Mouse (Mus musculus) T-helper 17 cell (primary cell): ENCODE measurements around the gene Wipf1.

Experiments
- in situ Hi-C, 2 experiments: fragments of 300-600 bp; cut with MboI, MseI; formaldehyde crosslinking; loops; 1 replicate in 1 of 2; 2 replicates in 1 of 2; pipeline ENCODE4 v1.15.1; 2025; ENCODE audit warnings: high pct_unique_total_duplicates in 2 of 2

The Wipf1 gene

GRCm38 (mm10) chr2:73548542-73548941 is 19.0 kb upstream of the Wipf1 start:
- in situ Hi-C loops, result no loop called here

GRCm38 (mm10) chr2:73547256-73547655 is 17.7 kb upstream of the Wipf1 start:
- in situ Hi-C loops, result no loop called here

GRCm38 (mm10) chr2:73545556-73545955 is 16.0 kb upstream of the Wipf1 start:
- in situ Hi-C loops, result no loop called here

DNA sequence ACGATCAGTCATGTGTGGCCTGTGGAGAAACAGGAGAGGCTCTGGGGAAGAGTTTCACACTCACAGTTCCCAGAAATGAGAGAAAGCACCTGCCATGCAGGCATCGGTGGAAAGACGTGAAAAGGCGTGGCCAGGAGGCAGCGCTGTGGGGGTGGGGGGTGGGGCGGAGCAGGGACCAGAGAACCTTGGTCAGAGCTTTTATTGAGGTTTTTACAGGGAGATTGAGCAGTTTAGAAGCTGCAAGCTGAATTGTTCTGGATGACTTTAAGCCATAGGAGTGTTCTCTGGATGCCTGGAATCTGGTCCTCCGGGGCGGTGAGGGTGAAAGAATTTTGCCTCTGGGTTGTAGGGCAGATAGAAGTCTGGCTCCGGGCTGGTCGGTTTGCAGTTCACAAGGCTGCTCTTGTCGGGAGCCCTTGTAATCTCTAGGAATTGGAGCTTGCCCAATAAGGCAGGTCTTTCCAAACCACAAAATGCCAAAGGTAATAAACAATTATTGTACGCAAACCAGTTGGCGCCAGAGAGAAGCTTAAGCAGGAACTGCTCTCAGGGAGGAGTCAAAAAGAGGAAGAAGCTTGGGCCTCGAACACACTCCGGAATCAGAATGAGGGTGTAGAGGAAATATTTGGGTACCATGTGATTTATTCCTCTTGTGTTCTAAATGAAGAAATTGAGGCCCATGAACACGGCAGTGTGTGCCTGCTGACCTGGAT is 11.1 kb upstream of the Wipf1 start:
- in situ Hi-C loops, result no loop called here

DNA sequence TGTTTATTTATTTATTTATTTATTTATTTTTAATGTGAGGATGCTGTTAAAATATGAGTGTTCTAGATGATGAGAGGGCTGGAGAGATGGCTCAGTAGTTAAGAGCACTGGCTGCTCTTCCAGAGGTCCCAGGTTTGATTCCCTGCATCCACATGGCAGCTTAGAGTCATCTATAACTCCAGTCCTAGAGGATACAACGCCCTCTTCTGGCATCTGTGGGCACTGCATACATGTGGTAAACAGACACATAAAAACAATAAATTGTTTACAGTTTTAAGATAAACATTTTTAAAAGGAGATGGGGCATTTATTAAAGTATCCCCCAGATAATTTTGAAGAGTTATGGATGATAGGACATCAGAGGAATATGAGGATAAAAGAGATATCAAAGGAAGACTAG is 10.2 kb upstream of the Wipf1 start:
- in situ Hi-C loops, result no loop called here

DNA sequence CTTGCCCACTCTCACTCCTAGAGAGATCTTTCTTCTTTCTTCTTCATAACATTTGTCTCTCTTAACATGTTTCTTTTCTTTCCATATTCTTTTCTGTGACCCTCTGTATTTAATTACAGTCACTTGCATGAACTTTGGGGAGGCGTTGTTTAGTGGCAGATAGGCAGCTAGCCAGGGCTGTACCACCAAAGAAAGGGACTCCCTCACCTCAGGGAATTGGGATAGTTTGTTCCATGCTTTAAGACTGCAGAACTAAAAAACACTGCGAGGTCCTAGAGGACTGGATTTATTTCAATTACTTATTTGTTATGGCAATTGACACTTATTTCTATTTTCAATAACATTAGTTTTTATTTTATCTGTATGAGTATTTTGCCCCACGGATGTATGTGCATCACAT is 9.6 kb upstream of the Wipf1 start:
- in situ Hi-C loops, result no loop called here

DNA sequence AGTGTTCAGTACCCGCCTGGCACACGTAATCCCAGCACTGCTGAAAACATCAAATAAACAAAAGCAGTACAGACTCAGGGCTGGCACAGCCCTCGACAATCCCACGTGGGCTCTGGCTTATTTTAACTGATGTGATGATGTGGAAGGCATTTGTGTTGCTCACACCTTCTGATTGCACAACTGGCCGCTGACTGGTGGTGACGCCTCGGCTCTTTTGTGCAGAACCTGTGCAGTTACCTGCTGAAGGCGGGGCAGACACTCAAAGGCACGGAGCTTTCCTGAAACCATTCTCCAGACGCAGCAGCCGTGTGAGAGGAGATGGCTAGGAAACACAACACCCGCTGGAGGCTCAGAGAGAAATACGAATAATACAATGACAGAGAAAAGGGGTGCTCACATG is 9.1 kb upstream of the Wipf1 start:
- in situ Hi-C loops, result no loop called here

DNA sequence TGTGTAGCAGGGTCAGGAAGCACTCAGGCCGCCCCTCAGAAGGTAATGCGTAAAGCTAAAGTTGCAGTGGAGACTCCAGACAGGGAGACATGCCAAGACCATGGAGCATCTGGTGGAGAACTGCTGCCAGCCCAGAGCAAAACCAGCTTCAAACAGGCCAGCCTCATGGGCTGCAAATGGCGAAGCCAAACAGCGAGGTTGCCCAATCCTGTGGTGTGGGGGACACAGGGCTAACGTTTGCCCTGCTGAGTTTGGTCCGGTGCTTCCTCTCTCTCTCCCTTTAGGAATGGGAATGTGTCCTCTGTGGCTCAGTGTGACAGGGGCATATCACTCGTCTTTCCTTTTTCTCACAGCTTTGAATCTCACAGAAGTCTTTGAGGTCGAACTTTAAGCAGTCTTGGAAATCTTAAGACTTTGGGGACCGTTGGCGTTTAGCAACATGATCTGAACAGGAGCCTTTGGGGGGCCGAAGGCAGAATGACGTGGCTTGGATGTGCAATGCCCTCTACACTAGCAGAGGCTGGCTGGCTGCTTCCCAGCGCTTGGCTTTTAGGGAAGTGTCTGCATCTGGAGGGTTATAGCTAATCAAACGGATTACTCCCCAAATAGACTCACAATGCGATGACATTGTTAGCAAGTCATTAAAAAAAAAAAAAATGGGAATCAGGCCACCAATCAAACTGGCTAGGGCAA is 6.7 kb upstream of the Wipf1 start:
- in situ Hi-C loops, result no loop called here

DNA sequence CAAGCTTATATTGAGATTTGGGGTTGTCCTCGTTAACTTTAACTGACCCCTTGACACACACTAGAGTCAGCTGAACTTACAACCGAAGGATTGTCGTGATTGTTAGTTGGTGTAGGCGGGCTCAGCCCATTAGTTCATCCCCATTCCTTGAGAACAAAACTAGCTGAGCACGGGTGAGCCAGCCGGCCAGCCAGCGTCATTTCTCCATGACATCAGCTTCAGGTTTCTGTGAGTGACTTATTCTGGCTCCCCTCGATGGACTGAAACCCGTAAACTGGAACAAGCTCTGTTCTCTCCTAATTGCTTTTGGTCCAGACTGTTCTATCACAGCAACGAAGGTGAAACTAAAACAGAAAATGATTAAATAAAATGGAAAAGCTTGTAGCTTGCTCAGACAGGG is 5.2 kb upstream of the Wipf1 start:
- in situ Hi-C loops, result no loop called here

DNA sequence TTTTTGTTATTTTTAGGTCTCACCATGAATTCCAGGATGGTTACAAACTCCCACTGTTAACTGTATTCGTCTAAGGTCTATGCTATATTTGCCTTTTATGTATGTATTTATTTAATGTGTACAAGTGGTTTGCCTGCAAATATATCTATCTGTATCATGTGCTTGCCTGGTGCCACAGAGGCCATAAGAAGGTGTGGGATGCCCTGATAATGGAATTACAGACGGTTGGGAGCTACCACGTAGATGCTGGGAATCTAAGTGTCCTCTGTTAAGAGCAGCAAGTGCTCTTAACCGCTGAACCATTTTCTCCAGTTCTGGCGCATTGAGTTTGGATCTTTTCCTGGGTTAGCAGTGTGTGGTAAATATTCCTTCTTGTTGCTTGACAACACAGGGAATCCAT is 953 bp upstream of the Wipf1 start:
- in situ Hi-C loops, result no loop called here

GRCm38 (mm10) chr2:73528516-73529355 is 798 bp downstream of the Wipf1 start:
- in situ Hi-C loops, result no loop called here

- in situ Hi-C loops, result no loop called here
Observed at GRCm38 (mm10) chr2:73527956-73528355, 1.6 kb downstream of the Wipf1 start.

GRCm38 (mm10) chr2:73526691-73527090 is 2.8 kb downstream of the Wipf1 start:
- in situ Hi-C loops, result no loop called here

GRCm38 (mm10) chr2:73522891-73523290 is 6.6 kb downstream of the Wipf1 start:
- in situ Hi-C loops, result no loop called here

DNA sequence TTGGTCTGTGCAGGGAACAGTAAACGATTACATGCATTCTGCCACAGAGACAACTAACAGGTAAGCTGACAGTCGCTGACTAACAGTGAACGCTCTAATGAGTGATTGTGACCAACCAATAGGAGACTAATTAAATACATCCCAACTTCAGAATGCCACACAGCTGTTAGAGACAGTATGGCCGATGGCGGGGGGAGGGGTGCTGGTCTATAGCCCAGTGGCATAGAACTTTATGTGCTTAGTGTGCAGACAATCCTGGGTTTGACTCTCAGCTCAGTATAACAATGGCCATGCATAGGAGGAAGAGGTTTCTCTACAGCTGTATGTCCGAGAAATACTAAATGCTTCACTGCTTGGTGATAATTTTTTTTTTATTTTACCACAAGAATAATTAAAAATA is 7.2 kb downstream of the Wipf1 start:
- in situ Hi-C loops, result no loop called here

DNA sequence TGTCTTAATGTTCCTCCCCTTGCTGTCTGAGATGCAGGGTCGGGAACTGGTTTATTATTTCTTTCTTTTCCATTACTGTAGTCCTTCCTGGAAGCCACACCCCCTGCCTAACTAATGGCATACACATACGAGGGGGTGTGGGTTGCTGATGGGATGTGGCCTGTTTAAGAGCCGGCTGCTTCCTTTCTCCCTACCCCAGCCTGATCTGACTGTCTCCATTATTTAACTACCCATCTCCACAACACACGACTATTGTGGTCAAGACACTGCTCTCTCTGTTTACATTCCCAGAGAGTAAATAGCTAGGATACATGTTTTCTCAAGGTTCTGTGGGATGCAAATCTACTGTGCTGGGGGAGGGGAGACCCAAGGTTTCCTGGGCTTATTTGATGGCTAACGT is 7.8 kb downstream of the Wipf1 start:
- in situ Hi-C loops, result no loop called here

- in situ Hi-C loops, result no loop called here
Observed at GRCm38 (mm10) chr2:73518966-73519365, 10.6 kb downstream of the Wipf1 start.

GRCm38 (mm10) chr2:73518311-73518710 is 11.2 kb downstream of the Wipf1 start:
- in situ Hi-C loops, result no loop called here

- in situ Hi-C loops, result no loop called here
Observed at GRCm38 (mm10) chr2:73514178-73514577, 15.4 kb downstream of the Wipf1 start.

DNA sequence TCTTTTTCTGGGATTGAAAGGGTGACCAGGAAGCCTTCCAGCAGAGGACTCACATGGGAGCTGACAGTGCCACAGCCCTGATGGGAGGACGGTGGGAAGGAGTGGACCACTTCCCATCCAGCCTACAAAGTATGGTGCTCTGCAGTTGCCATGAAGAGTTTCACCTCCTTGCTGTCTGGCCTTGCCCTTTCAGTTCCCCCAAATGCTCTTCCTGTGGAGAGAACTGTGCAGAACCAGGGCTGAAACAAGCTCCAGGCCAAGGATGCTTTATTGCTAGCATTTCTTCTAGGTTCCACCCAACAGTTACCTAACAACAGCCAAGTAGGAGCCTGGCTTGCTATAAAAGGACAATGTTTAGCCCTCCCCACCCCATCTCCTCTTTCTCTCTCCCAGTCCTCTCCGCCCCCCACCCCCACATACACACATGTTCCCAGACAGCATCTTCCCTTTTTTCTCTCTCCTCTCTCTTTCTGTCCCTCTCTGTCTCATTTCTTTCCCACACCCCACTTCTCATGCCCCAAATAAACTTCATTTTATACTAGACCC is 16.3 kb downstream of the Wipf1 start:
- in situ Hi-C loops, result no loop called here

DNA sequence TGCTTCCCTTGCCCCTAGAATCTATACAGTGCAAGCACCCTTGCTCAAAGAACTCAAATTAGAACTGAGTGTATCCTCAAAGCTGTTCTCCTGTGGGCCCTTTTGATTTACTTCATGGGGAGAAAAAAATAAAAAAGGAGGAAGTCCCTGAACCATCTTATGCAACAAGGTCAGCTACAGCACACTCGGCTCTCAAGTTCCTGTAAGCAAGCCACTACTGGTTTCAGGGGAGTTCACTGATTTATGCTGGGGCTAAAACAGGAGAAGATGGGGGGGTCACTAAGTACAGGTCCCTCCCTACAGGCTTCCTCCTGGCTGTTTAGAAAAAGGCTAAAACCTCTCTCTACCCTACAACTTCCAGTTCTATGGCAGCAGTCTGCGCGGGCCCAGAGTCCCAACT is 17.5 kb downstream of the Wipf1 start:
- in situ Hi-C loops, result no loop called here

GRCm38 (mm10) chr2:73510731-73511360 is 18.7 kb downstream of the Wipf1 start:
- in situ Hi-C loops, result no loop called here
